Mouse (Mus musculus) stomach, embryonic 14.5 days (tissue): ENCODE measurements around the gene Emilin2. TPM values are rescaled to one million over a fixed set of nuclear protein-coding genes. Genes with fewer than 3 reads are reported as not detected.

Source experiments
- ATAC-seq: fragments of 200-750 bp; cut with Nextera tagmentation; 2 replicates; pipeline ENCODE4 v1.8.0; 2017; ENCODE audit warnings: low read depth, moderate TSS enrichment; ENCODE audit not compliant: insufficient number of reproducible peaks, insufficient read depth, low FRiP score
- H3K27ac ChIP-seq: fragments of 300-500 bp; sonication (generic); 2 replicates; pipeline ENCODE4 v1.5.1; 2014; ENCODE audit warnings: mild to moderate bottlenecking, low read length, moderate library complexity, mixed read lengths
- H3K27me3 ChIP-seq: fragments of 300-500 bp; sonication (generic); 2 replicates; pipeline ENCODE4 v1.6.1; 2014; ENCODE audit warnings: low read length, control low read depth, mixed read lengths; ENCODE audit not compliant: control insufficient read depth, insufficient read depth
- H3K36me3 ChIP-seq: fragments of 300-500 bp; sonication (generic); 2 replicates; pipeline ENCODE4 v1.6.1; 2014; ENCODE audit warnings: mild to moderate bottlenecking, control low read depth, low read length, moderate library complexity, mixed read lengths; ENCODE audit not compliant: control insufficient read depth, insufficient read depth
- H3K4me1 ChIP-seq: fragments of 300-500 bp; sonication (generic); 2 replicates; pipeline ENCODE4 v1.6.1; 2014; ENCODE audit warnings: low read length, control low read depth, mixed read lengths; ENCODE audit not compliant: control insufficient read depth, insufficient read depth
- H3K4me2 ChIP-seq: fragments of 300-500 bp; sonication (generic); replicated peaks from 2 replicates; pipeline ENCODE4 v1.6.1; 2014; ENCODE audit warnings: low read depth, low read length, control low read depth
- H3K4me3 ChIP-seq: fragments of 300-500 bp; sonication (generic); 2 replicates; pipeline ENCODE4 v1.5.1; 2014; ENCODE audit warnings: low read depth, low read length, control low read depth
- H3K9ac ChIP-seq: fragments of 300-500 bp; sonication (generic); replicated peaks from 2 replicates; pipeline ENCODE4 v1.6.1; 2014; ENCODE audit warnings: low read depth, mild to moderate bottlenecking, control low read depth, low read length, moderate library complexity, mixed read lengths
- H3K9me3 ChIP-seq: fragments of 300-500 bp; sonication (generic); 2 replicates; pipeline ENCODE4 v1.6.1; 2016; ENCODE audit warnings: low read depth, low read length, control low read depth; ENCODE audit not compliant: control insufficient read depth
- WGBS: fragments of 180-500 bp; shearing (Covaris S2); extraction: QIAGEN DNeasy Blood & Tissue Kit; methylation state at CpG from one replicate; pipeline ENCODE4 v1.1.7; 2014; 5-methylcytosine and 5-hydroxymethylcytosine counted together
- polyA plus RNA-seq: library from polyadenylated mRNA; unstranded; fragments of >200 nt; fragmentation: Nextera tagmentation; extraction: Ambion mirVana; gene quantifications from 2 replicates; pipeline ENCODE4 v1.2.1, GENCODE M21; 2014

The Emilin2 gene
- polyA plus RNA-seq, 1 experiment from 2014 or later = 1.5 TPM

DNA sequence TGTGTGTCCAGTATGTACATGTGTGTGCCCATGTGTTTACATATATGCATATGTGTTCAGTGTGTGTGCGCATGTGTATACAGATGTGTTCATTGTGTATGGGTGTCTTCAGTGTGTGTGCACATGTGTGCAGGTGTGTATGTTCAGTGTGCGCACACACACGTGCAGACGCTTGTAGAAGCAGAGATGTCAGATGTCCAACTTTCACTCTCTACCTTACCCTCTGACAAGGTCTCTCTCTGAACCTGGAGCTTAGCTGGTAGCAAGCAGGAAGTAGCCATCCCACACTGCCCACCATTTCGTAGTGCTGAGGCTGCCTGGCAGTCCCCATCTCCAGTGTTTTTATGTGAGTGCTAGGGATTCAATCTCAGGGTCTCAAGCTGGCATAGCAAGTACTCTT lies 3.5 kb downstream of the Emilin2 start:
- Histone ChIP-seq H3K27ac (no peak overlapping the region), H3K9ac (no peak overlapping the region), H3K4me2 (no peak overlapping the region), H3K27me3 (peaks cover 15% of the 10 kb centered on the region; the same call in 1 of the 2 replicates), H3K4me3 (no peak overlapping the region), H3K4me1 (0 out of 2 replicates have a peak, but pooled peaks cover 2% of the 10 kb centered on the region), H3K9me3 (no peaks in the 10 kb centered on the region), H3K36me3 (no peaks in the 10 kb centered on the region)
- WGBS = 88% methylated on average over 5 of the region's 5 CpGs
- ATAC-seq = no peak

DNA sequence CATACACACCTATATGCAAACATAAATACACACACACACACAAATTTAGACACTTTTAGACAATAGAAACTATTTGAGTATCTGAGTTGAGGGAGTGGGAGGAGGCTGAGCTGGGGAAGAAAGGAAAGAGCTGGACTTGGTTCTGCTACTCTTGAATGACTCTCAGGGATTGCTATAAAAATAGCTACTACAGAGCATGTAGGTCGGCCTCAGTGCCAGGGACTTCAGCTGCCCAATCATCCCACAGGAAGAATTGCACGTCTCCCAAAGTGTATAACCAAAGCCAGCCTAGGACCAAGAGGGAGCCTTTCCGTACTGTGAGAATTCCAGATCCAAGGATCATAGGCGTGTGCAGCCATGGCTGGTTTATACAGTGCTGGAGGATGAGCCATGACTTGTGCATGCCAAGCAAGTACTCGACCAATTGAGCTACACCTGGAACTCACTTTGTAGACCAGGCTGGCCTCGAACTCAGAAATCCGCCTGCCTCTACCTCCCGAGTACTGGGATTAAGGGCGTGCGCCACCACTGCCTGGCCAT lies 4.5 kb downstream of the Emilin2 start:
- Histone ChIP-seq H3K4me2 (no peak overlapping the region), H3K27me3 (0 out of 2 replicates have a peak, but pooled peaks cover 15% of the 10 kb centered on the region), H3K9ac (no peak overlapping the region), H3K4me1 (0 out of 2 replicates have a peak, but pooled peaks cover 2% of the 10 kb centered on the region), H3K4me3 (no peak overlapping the region), H3K36me3 (no peaks in the 10 kb centered on the region), H3K9me3 (no peaks in the 10 kb centered on the region), H3K27ac (no peak overlapping the region)
- ATAC-seq = no peak
- 90% methylated on average over 10 of the region's 10 CpGs for WGBS

DNA sequence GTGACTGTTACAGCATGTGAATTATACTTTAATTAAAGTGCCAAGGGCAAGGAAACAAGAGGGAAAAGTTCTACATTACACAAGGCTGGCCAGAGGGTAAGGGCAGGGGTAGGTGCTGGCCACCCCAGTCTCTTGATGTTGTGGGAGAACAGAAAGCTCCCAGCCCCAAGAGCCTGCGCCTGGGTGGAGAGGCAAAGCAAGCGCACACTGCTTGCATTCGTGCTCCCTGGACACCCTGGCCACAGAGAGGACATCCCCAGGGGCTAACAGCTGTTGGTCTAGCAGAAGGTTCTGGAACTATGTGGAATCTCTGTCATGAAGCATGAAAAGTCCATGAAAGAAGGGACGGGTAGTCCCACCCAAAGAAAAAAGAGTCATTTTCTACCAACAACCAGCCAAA lies 5.1 kb downstream of the Emilin2 start:
- Histone ChIP-seq H3K4me1 (0 out of 2 replicates have a peak, but pooled peaks cover 2% of the 10 kb centered on the region), H3K4me2 (no peak overlapping the region), H3K36me3 (no peaks in the 10 kb centered on the region), H3K9ac (no peak overlapping the region), H3K4me3 (no peak overlapping the region), H3K9me3 (no peaks in the 10 kb centered on the region), H3K27ac (no peak overlapping the region), H3K27me3 (0 out of 2 replicates have a peak, but pooled peaks cover 11% of the 10 kb centered on the region)
- no peak for ATAC-seq
- 78% methylated on average over 4 of the region's 4 CpGs for WGBS

DNA sequence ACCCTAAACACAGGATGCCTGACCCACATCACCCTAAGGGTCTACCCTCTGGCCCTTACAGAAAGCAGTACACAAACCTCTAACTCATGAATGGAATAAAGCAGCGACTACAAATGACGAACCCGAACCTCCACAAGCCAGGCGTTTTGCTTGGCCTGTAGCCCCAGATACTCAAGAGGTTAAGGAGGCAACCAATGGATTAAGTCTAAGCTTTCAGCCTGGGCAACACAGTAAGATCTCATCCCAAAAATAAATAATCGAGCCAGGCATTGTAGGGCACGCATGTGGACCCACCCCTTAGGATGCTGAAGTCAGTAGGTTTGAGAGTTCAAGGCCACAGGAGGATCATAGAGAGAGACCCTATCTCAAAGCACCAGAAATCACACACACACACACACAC lies 5.7 kb downstream of the Emilin2 start:
- H3K4me3 ChIP-seq = no peak overlapping the region
- H3K4me1 ChIP-seq = 0 out of 2 replicates have a peak, but pooled peaks cover 2% of the 10 kb centered on the region
- no peak overlapping the region for H3K9ac ChIP-seq
- ATAC-seq = no peak
- no peak overlapping the region for H3K27ac ChIP-seq
- H3K9me3 ChIP-seq = no peaks in the 10 kb centered on the region
- no peak overlapping the region for H3K4me2 ChIP-seq
- 0 out of 2 replicates have a peak, but pooled peaks cover 6% of the 10 kb centered on the region for H3K27me3 ChIP-seq
- WGBS = 86% methylated on average over 6 of the region's 6 CpGs
- no peaks in the 10 kb centered on the region for H3K36me3 ChIP-seq

DNA sequence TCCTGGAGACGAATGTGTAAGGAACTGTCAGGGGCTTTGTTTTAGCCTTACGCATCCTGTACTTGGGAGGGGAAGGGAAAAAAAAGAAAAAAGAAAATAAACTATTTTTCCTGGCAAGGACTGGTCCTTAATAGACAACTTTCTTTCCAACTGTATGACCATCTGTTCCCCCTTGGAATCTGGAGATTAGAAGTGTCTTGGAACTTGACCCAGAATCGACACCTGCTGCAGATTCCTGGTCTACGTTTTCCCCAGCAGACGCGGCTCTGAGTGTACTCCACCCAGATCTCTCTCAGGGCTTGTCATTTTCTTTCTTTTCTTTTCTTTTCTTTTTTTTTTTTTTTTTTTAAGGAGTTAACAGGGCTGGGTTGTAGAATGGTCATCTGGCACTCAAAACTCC lies 8.3 kb downstream of the Emilin2 start:
- Histone ChIP-seq H3K27me3 (no peaks in the 10 kb centered on the region), H3K9ac (no peak overlapping the region), H3K4me2 (no peak overlapping the region), H3K4me1 (no peaks in the 10 kb centered on the region), H3K9me3 (no peaks in the 10 kb centered on the region), H3K4me3 (no peak overlapping the region), H3K36me3 (no peaks in the 10 kb centered on the region), H3K27ac (no peak overlapping the region)
- 43% methylated on average over 6 of the region's 6 CpGs for WGBS
- ATAC-seq = no peak

DNA sequence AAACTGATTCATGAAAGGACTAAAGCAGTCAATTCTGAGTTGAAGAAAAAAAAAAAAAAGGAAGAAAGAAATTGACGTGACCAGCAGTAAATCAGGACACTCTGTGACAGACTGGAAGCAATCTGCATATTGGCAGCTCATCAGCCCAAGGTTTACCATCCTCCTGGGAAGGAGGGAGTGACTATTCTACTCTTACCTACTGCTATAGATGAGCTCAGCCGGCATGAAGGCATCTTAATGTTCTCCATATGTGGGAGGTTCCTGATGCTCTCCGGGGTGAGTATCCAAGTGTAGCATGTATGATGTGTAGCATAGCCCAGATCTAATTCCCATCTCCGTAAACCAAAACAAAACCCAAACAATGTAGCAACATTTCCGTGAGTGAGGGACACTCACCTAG lies 10.4 kb downstream of the Emilin2 start:
- Histone ChIP-seq H3K4me2 (no peak overlapping the region), H3K9me3 (no peaks in the 10 kb centered on the region), H3K27ac (no peak overlapping the region), H3K9ac (no peak overlapping the region), H3K36me3 (no peaks in the 10 kb centered on the region), H3K4me3 (no peak overlapping the region), H3K4me1 (no peaks in the 10 kb centered on the region), H3K27me3 (no peaks in the 10 kb centered on the region)
- ATAC-seq = no peak
- 70% methylated on average over 5 of the region's 5 CpGs for WGBS

DNA sequence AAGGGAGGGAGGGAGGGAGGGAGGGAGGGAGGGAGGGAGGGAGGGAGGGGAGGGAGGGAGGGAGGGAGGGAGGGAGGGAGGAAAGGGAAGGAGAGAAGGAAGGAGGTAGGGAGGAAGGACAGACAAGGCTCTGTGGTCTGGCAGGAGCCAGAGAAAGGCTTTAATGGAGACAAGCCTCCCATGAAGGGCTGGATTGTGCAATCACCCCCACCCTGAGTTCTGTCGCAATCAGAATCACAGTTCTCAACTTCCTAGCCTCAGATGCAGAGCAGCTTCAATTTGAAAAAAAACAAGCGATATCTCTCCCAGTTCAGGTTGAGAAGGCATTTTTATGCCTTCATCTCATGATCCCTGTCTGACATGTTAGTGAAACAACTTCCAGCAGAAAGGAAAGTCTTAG lies 11.4 kb downstream of the Emilin2 start:
- H3K4me1 ChIP-seq = no peaks in the 10 kb centered on the region
- H3K27ac ChIP-seq = no peak overlapping the region
- H3K9ac ChIP-seq = no peak overlapping the region
- no peak for ATAC-seq
- no peak overlapping the region for H3K4me3 ChIP-seq
- no peaks in the 10 kb centered on the region for H3K9me3 ChIP-seq
- no peaks in the 10 kb centered on the region for H3K36me3 ChIP-seq
- 76% methylated on average over 2 of the region's 2 CpGs for WGBS
- no peaks in the 10 kb centered on the region for H3K27me3 ChIP-seq
- H3K4me2 ChIP-seq = no peak overlapping the region

DNA sequence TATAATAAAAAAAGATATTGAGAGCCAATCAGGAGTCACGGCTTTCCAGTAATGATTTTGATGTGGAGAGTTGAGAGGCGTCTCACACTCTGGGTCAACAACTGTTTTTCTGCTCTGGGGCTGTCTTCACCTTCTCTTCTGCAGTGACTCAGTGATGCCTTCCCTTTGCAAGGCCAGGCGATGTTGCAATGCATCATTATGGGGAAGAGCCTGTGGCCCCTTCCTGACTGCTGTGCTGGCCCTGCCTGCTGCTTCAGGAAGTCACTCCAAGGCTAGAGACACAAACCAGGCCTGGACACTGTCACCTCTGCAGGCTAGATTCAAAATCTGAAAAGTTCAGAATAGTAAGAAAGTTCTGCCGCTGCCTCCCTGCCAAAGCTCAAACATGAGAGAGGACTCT lies 11.9 kb downstream of the Emilin2 start:
- no peaks in the 10 kb centered on the region for H3K36me3 ChIP-seq
- ATAC-seq = no peak
- 85% methylated on average over 4 of the region's 4 CpGs for WGBS

DNA sequence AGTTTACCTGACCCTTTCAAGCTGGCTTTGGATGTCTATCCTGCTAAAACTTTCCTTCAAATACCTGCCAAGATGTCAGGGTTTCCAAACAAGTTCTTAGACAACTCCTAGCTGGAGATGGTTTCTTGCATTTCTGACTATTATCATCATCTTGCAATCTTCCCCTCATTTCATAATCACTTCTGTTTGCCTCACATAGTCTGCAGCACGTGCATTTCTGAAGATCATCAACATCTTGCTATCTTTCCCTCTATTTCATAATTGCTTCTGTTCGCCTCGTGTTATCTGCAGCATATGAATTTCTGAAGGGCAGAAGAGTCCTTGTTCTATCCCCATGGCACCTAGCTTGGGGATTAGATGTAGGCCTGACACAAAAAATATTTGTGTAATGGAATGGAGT lies 17.2 kb downstream of the Emilin2 start:
- no peak overlapping the region for H3K4me2 ChIP-seq
- H3K4me3 ChIP-seq = no peak overlapping the region
- H3K27ac ChIP-seq = no peak overlapping the region
- H3K27me3 ChIP-seq = no peaks in the 10 kb centered on the region
- H3K9me3 ChIP-seq = no peaks in the 10 kb centered on the region
- H3K9ac ChIP-seq = no peak overlapping the region
- ATAC-seq = no peak
- H3K4me1 ChIP-seq = no peaks in the 10 kb centered on the region
- no peaks in the 10 kb centered on the region for H3K36me3 ChIP-seq
- 69% methylated on average over 3 of the region's 3 CpGs for WGBS

More for the DNA sequence above, 11.9 kb downstream of the Emilin2 start:
- Histone ChIP-seq H3K9me3 (no peaks in the 10 kb centered on the region), H3K9ac (no peak overlapping the region), H3K4me2 (no peak overlapping the region), H3K27me3 (no peaks in the 10 kb centered on the region), H3K4me1 (no peaks in the 10 kb centered on the region), H3K27ac (no peak overlapping the region), H3K4me3 (no peak overlapping the region)
